Mouse (Mus musculus) heart, postnatal 0 days (tissue): Measurements from ENCODE around the gene Galnt7.

Experiments used
- CTCF ChIP-seq: IDR thresholded peaks from 2 replicates; pipeline ENCODE4 v1.5.1; 2016; ENCODE audit warnings: antibody characterized with exemption, control low read depth, low read depth
- EP300 ChIP-seq: IDR thresholded peaks from 2 replicates; pipeline ENCODE4 v1.6.1; 2016; ENCODE audit warnings: antibody characterized with exemption, low read depth

DNA sequence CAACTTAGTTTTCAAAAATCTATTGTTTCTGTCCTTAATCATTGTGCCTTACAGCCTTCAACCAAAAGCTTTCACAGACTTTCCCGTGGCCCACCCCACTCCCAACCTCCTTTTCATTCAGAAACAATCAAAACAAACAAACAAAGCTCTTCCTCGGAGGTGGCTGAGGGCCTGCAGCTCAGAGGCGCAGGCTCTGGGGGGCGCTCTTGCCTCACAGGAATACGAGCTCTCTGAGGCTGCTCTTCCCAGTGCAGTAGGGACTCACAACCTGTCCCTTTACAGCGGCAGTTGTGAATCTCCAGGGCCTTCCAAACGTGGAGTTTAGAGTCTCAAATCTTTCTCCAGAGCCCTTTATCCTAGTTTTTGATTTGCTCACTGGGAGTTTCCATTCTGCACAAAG is 78.4 kb downstream of the Galnt7 start:
- TF ChIP-seq CTCF = peak; percentile 87
- no peak for TF ChIP-seq EP300
